In genomic region chr14:55777176-55777575, GRCm38 (mm10) we compare ENCODE assay signal across 16 mouse cellular contexts. TPM values are rescaled to one million over a fixed set of nuclear protein-coding genes. Genes with fewer than 3 reads are reported as not detected.
DNase-seq lines count a peak whose midpoint lies in the region; ATAC-seq and TF ChIP-seq lines count a peak whose summit lies in the region.
"Had no signal": no experiment of that assay in that cellular context is flagged by ENCODE, and none has a peak within 500 bp of the region (broad histone marks: within the 10 kb centered on the region; RNA-seq: fewer than 3 reads in every experiment).

No protein-coding gene starts in this region.

- H3K4me1 ChIP-seq in heart, embryonic 12.5 days (replicated peaks), result peaks cover 25% of the 10 kb centered on the region
- H3K4me1 ChIP-seq in intestine, embryonic 15.5 days (replicated peaks), result peaks cover 10% of the 10 kb centered on the region
- H3K4me1 ChIP-seq in intestine, postnatal 0 days (replicated peaks; ENCODE audit: control insufficient read depth, insufficient read depth, low read length), result 0 out of 2 replicates have a peak, but pooled peaks cover 5% of the 10 kb centered on the region
- no peaks in the 10 kb centered on the region for H3K4me1 ChIP-seq in stomach, postnatal 0 days (replicated peaks; ENCODE audit: control insufficient read depth, insufficient read depth)

- TF ChIP-seq EP300 in stomach, postnatal 0 days (optimal IDR thresholded peaks at IDR 0.05), result no peak

- no peak for TF ChIP-seq CTCF in intestine, postnatal 0 days (IDR thresholded peaks at IDR 0.05; ENCODE audit: low read depth)
- no peak for TF ChIP-seq CTCF in stomach, postnatal 0 days (IDR thresholded peaks at IDR 0.05; ENCODE audit: low read depth)

- no peak overlapping the region for H3K4me2 ChIP-seq in heart, embryonic 12.5 days
- no peak overlapping the region for H3K4me2 ChIP-seq in intestine, embryonic 15.5 days (replicated peaks)
- no peak overlapping the region for H3K4me2 ChIP-seq in intestine, postnatal 0 days (replicated peaks; ENCODE audit: low read depth)
- no peak overlapping the region for H3K4me2 ChIP-seq in stomach, postnatal 0 days (replicated peaks; ENCODE audit: low read depth)
- H3K4me2 ChIP-seq: forebrain, embryonic 13.5 days; hindbrain, embryonic 15.5 days had no signal

- no peak overlapping the region for H3K4me3 ChIP-seq in heart, embryonic 12.5 days
- H3K4me3 ChIP-seq in intestine, embryonic 15.5 days (replicated peaks), result no peak overlapping the region
- H3K4me3 ChIP-seq in intestine, postnatal 0 days (ENCODE audit: low read depth, low read length), result no peak overlapping the region
- H3K4me3 ChIP-seq in stomach, postnatal 0 days (ENCODE audit: low read depth, low read length), result no peak overlapping the region
- H3K4me3 ChIP-seq: embryonic facial prominence, embryonic 10.5 days; forebrain, embryonic 13.5 days; hindbrain, embryonic 15.5 days had no signal

- H3K27me3 ChIP-seq in heart, embryonic 12.5 days (replicated peaks), result peaks cover 11% of the 10 kb centered on the region
- no peaks in the 10 kb centered on the region for H3K27me3 ChIP-seq in intestine, embryonic 15.5 days (replicated peaks)
- no peaks in the 10 kb centered on the region for H3K27me3 ChIP-seq in intestine, postnatal 0 days (replicated peaks; ENCODE audit: control insufficient read depth, insufficient read depth, low read length)
- H3K27me3 ChIP-seq in stomach, postnatal 0 days (ENCODE audit: control insufficient read depth, insufficient read depth, low read length), result no peaks in the 10 kb centered on the region

- ATAC-seq in heart, embryonic 12.5 days (ENCODE audit: insufficient number of reproducible peaks, low FRiP score), result no peak
- ATAC-seq in intestine, embryonic 15.5 days, result peak; percentile 52; the same call in 1 of the 2 replicates
- no peak for ATAC-seq in intestine, postnatal 0 days
- ATAC-seq in stomach, postnatal 0 days (ENCODE audit: low FRiP score, low TSS enrichment), result 0 out of 2 replicates have a peak, but pooled peaks have one; percentile 9
- ATAC-seq: forebrain, embryonic 13.5 days; forebrain, postnatal 0 days had no signal

- H3K9ac ChIP-seq in heart, embryonic 12.5 days, result no peak overlapping the region
- no peak overlapping the region for H3K9ac ChIP-seq in intestine, embryonic 15.5 days
- no peak overlapping the region for H3K9ac ChIP-seq in intestine, postnatal 0 days (ENCODE audit: low read depth, low read length)
- H3K9ac ChIP-seq in stomach, postnatal 0 days (ENCODE audit: low read length), result 0 out of 2 replicates have a peak overlapping the region, but pooled peaks have one; percentile 18
- H3K9ac ChIP-seq: forebrain, embryonic 13.5 days; forebrain, postnatal 0 days; hindbrain, embryonic 15.5 days had no signal

- H3K36me3 ChIP-seq in heart, embryonic 12.5 days, result peaks cover 29% of the 10 kb centered on the region
- H3K36me3 ChIP-seq in intestine, embryonic 15.5 days, result no peaks in the 10 kb centered on the region
- no peaks in the 10 kb centered on the region; the same call in 1 of the 2 replicates for H3K36me3 ChIP-seq in intestine, postnatal 0 days (ENCODE audit: control insufficient read depth, insufficient read depth)
- H3K36me3 ChIP-seq in stomach, postnatal 0 days (ENCODE audit: control insufficient read depth, insufficient read depth, low read length), result no peaks in the 10 kb centered on the region
- H3K36me3 ChIP-seq: hindbrain, embryonic 15.5 days had no signal

- DNase-seq in heart, adult 11 months, result peak; percentile 80
- DNase-seq in urinary bladder, adult 2 months (ENCODE audit: low spot score), result peak; percentile 6
- DNase-seq in urinary bladder, postnatal 25 days (ENCODE audit: low spot score), result no peak
- DNase-seq in stomach, postnatal 0 days (ENCODE audit: low spot score), result no peak
- no peak for DNase-seq in right cerebral cortex, adult 2 months (ENCODE audit: low spot score in 2 of 2)
- DNase-seq: adrenal gland, postnatal 25 days; forebrain, postnatal 0 days; gastrocnemius, postnatal 36 days; heart, postnatal 14 days had no signal

- 18% methylated on average over 3 of the region's 3 CpGs for WGBS in heart, embryonic 12.5 days
- WGBS in intestine, embryonic 15.5 days, result 14% methylated on average over 3 of the region's 3 CpGs
- WGBS in intestine, postnatal 0 days, result 7% methylated on average over 3 of the region's 3 CpGs
- 8% methylated on average over 3 of the region's 3 CpGs for WGBS in stomach, postnatal 0 days

- no peaks in the 10 kb centered on the region for H3K9me3 ChIP-seq in heart, embryonic 12.5 days (replicated peaks)
- no peaks in the 10 kb centered on the region for H3K9me3 ChIP-seq in intestine, embryonic 15.5 days
- no peaks in the 10 kb centered on the region for H3K9me3 ChIP-seq in intestine, postnatal 0 days (ENCODE audit: control insufficient read depth)
- H3K9me3 ChIP-seq in stomach, postnatal 0 days (ENCODE audit: control insufficient read depth, low read length), result no peaks in the 10 kb centered on the region
- H3K9me3 ChIP-seq: embryonic facial prominence, embryonic 10.5 days; forebrain, embryonic 13.5 days; hindbrain, embryonic 15.5 days had no signal

- H3K27ac ChIP-seq in heart, embryonic 12.5 days (ENCODE audit: poor library complexity, severe bottlenecking), result no peak overlapping the region
- H3K27ac ChIP-seq in intestine, embryonic 15.5 days, result 0 out of 2 replicates have a peak overlapping the region, but pooled peaks have one; percentile 10
- H3K27ac ChIP-seq in intestine, postnatal 0 days (ENCODE audit: low read depth, low read length), result no peak overlapping the region
- no peak overlapping the region for H3K27ac ChIP-seq in stomach, postnatal 0 days (replicated peaks)
- H3K27ac ChIP-seq: embryonic facial prominence, embryonic 10.5 days; forebrain, embryonic 13.5 days; hindbrain, embryonic 15.5 days had no signal

RNA-seq across cellular contexts. Expression of gene Adcy4, which starts 6.7 kb away (rescaled TPM):
- 24.4 and 26.2 TPM in 2 replicates for polyA plus RNA-seq in heart, embryonic 12.5 days (2016; fragmentation: Nextera tagmentation; extraction: Ambion mirVana)
- polyA plus RNA-seq in intestine, embryonic 15.5 days (2015; fragmentation: Nextera tagmentation; extraction: Ambion mirVana), result 6.7 and 7.0 TPM in 2 replicates
- polyA plus RNA-seq in intestine, postnatal 0 days (2015; fragmentation: Nextera tagmentation; extraction: Ambion mirVana), result 3.5 and 4.3 TPM in 2 replicates
- 7.2 and 9.4 TPM in 2 replicates for polyA plus RNA-seq in urinary bladder, adult 2 months (2012; rRNA removed)
- polyA plus RNA-seq in stomach, postnatal 0 days (2015; fragmentation: Nextera tagmentation; extraction: Ambion mirVana), result 2.3 and 2.5 TPM in 2 replicates

RNA-seq across cellular contexts. Expression of gene Ltb4r1, which starts 11.4 kb away (rescaled TPM):
- polyA plus RNA-seq in heart, embryonic 12.5 days (2016; fragmentation: Nextera tagmentation; extraction: Ambion mirVana), result 0.49 and 0.76 TPM in 2 replicates
- 0.93 and 1.0 TPM in 2 replicates for polyA plus RNA-seq in intestine, embryonic 15.5 days (2015; fragmentation: Nextera tagmentation; extraction: Ambion mirVana)
- 3.8 and 4.1 TPM in 2 replicates for polyA plus RNA-seq in intestine, postnatal 0 days (2015; fragmentation: Nextera tagmentation; extraction: Ambion mirVana)
- 1.6 and 1.7 TPM in 2 replicates for polyA plus RNA-seq in urinary bladder, adult 2 months (2012; rRNA removed)
- 1.8 TPM in 2 replicates for polyA plus RNA-seq in stomach, postnatal 0 days (2015; fragmentation: Nextera tagmentation; extraction: Ambion mirVana)
- polyA plus RNA-seq: forebrain, embryonic 13.5 days; hindbrain, embryonic 11.5 days had no signal

RNA-seq across cellular contexts. Expression of gene Ripk3, which starts 11.5 kb away (rescaled TPM):
- polyA plus RNA-seq in heart, embryonic 12.5 days (2016; fragmentation: Nextera tagmentation; extraction: Ambion mirVana), result 19.7 and 20.3 TPM in 2 replicates
- polyA plus RNA-seq in intestine, embryonic 15.5 days (2015; fragmentation: Nextera tagmentation; extraction: Ambion mirVana), result 45.2 and 45.6 TPM in 2 replicates
- polyA plus RNA-seq in intestine, postnatal 0 days (2015; fragmentation: Nextera tagmentation; extraction: Ambion mirVana), result 39.2 and 47.3 TPM in 2 replicates
- 7.0 and 8.9 TPM in 2 replicates for polyA plus RNA-seq in urinary bladder, adult 2 months (2012; rRNA removed)
- polyA plus RNA-seq in stomach, postnatal 0 days (2015; fragmentation: Nextera tagmentation; extraction: Ambion mirVana), result 8.7 and 13.2 TPM in 2 replicates

RNA-seq across cellular contexts. Expression of gene Ltb4r2, which starts 15.9 kb away (rescaled TPM):
- polyA plus RNA-seq in heart, embryonic 12.5 days (2016; fragmentation: Nextera tagmentation; extraction: Ambion mirVana), result 0.49 and 0.54 TPM in 2 replicates
- polyA plus RNA-seq in intestine, embryonic 15.5 days (2015; fragmentation: Nextera tagmentation; extraction: Ambion mirVana), result 0.31 and 0.52 TPM in 2 replicates
- 6.7 and 9.0 TPM in 2 replicates for polyA plus RNA-seq in intestine, postnatal 0 days (2015; fragmentation: Nextera tagmentation; extraction: Ambion mirVana)
- 0.06 TPM in 2 replicates for polyA plus RNA-seq in urinary bladder, adult 2 months (2012; rRNA removed)
- 3.2 and 3.8 TPM in 2 replicates for polyA plus RNA-seq in stomach, postnatal 0 days (2015; fragmentation: Nextera tagmentation; extraction: Ambion mirVana)

RNA-seq across cellular contexts. Expression of gene Cideb, which starts 18.9 kb away (rescaled TPM):
- polyA plus RNA-seq in heart, embryonic 12.5 days (2016; fragmentation: Nextera tagmentation; extraction: Ambion mirVana), result 1.0 and 1.2 TPM in 2 replicates
- 52.7 and 63.5 TPM in 2 replicates for polyA plus RNA-seq in intestine, embryonic 15.5 days (2015; fragmentation: Nextera tagmentation; extraction: Ambion mirVana)
- 366 and 385 TPM in 2 replicates for polyA plus RNA-seq in intestine, postnatal 0 days (2015; fragmentation: Nextera tagmentation; extraction: Ambion mirVana)
- 0.18 and 0.25 TPM in 2 replicates for polyA plus RNA-seq in urinary bladder, adult 2 months (2012; rRNA removed)
- polyA plus RNA-seq in stomach, postnatal 0 days (2015; fragmentation: Nextera tagmentation; extraction: Ambion mirVana), result 12.3 and 13.6 TPM in 2 replicates
- polyA plus RNA-seq: embryonic facial prominence, embryonic 10.5 days; hindbrain, embryonic 11.5 days had no signal

Comparison
In these comparisons a context has a peak if more than half of its experiments do, and no peak if none do; other contexts are left out.
1. DNase-seq: peak in heart, adult 11 months (single experiment) and urinary bladder, adult 2 months (single experiment); none in urinary bladder, postnatal 25 days (single experiment), stomach, postnatal 0 days (single experiment) and right cerebral cortex, adult 2 months (0 of 2).
2. ATAC-seq: peak in intestine, embryonic 15.5 days (single experiment) and stomach, postnatal 0 days (single experiment); none in heart, embryonic 12.5 days (single experiment) and intestine, postnatal 0 days (single experiment).